Mouse (Mus musculus): ENCODE results near the gene Nfix.

DNA sequence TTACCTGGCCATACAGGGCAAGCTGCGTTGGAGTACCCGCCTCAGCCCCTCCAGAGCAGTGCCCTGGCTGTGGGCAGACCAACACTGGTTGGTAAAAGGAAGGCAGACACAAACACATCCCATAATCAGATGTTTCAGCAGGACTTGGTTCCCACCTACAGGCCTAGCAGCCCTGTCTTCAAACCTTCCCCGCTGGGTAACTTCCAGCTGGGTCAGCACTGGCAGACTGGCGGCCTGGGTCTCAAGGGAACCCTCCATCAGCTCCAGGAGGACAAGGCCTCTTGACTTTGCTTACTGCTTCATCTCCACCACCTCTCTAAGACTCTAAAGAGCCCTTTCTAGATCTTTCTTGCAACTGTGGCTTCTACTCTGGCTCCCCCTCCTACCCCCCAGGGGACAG is 63.6 kb downstream of the Nfix start:
- TF ChIP-seq CTCF (IDR thresholded peaks at IDR 0.05; ENCODE audit: extremely low read depth, insufficient read depth, low read length) (no peak), POLR2A (IDR thresholded peaks at IDR 0.05; ENCODE audit: extremely low read depth, insufficient read depth, low read length) (no peak)

All from cortical plate, adult 2 months (tissue).